Comparison of ENCODE assay signal across 9 mouse cellular contexts in the genomic region with DNA sequence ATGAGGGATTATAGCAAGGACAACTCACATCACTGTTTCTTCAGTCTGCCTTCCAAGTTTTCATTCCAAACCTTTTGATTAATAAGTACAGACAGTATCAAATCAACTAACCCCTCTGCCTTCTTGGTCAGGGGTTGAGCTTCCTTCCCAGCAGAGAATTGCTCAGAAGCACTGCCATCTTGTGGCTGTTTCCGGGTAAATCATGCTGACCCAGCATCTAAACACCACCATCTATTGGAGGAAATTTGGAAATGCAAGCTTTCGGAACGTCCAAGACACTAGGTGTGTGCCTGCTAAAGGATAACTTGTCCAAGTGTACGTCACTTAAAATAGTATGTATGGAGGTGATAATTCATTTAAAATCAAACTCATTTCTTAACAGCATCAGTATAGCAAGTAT.
DNase-seq lines count a peak whose midpoint lies in the region; ATAC-seq lines count a peak whose summit lies in the region.
"Had no signal": no experiment of that assay in that cellular context is flagged by ENCODE, and none has a peak within 500 bp of the region (broad histone marks: within the 10 kb centered on the region; RNA-seq: fewer than 3 reads in every experiment).

No protein-coding gene starts in this region.

- peak; percentile 74 for ATAC-seq in hindbrain, embryonic 12.5 days (ENCODE audit: low FRiP score)

- WGBS in embryonic facial prominence, embryonic 10.5 days, result 21% methylated on average over 4 of the region's 4 CpGs
- WGBS in hindbrain, embryonic 12.5 days, result 24% methylated on average over 4 of the region's 4 CpGs

- H3K4me3 ChIP-seq in embryonic facial prominence, embryonic 10.5 days, result no peak overlapping the region
- H3K4me3 ChIP-seq in hindbrain, embryonic 12.5 days, result no peak overlapping the region

- intact Hi-C loops in heart, postnatal 25 days (cut with DNase I), result loop anchor here (2.0 to 5.0 kb wide), 2 partner anchors 612 to 764 kb away; no protein-coding TSS in a partner anchor

- H3K27ac ChIP-seq in embryonic facial prominence, embryonic 10.5 days (replicated peaks), result no peak overlapping the region
- no peak overlapping the region for H3K27ac ChIP-seq in hindbrain, embryonic 12.5 days
- H3K27ac ChIP-seq: macrophage had no signal

- no peak overlapping the region for H3K9ac ChIP-seq in hindbrain, embryonic 12.5 days

- no peaks in the 10 kb centered on the region for H3K36me3 ChIP-seq in embryonic facial prominence, embryonic 10.5 days (replicated peaks)
- H3K36me3 ChIP-seq in hindbrain, embryonic 12.5 days, result no peaks in the 10 kb centered on the region

- peak; percentile 40 to 63 for DNase-seq in heart, adult 18-20 months
- no peak for DNase-seq in heart, postnatal 25 days (ENCODE audit: low spot score)
- DNase-seq in adrenal gland, postnatal 25 days, result peak; percentile 53
- peak; percentile 71 for DNase-seq in embryonic facial prominence, embryonic 10.5 days (ENCODE audit: low spot score)
- DNase-seq in layer of hippocampus, postnatal 10 days (ENCODE audit: low spot score in 2 of 2), result peak; percentile 73 to 79
- DNase-seq in mesoderm, embryonic 11.5 days (ENCODE audit: low read depth, low spot score), result peak; percentile 81
- DNase-seq in right cerebral cortex, postnatal 36 days (ENCODE audit: low spot score in 2 of 2), result peak; percentile 6 to 9

- no peak overlapping the region for H3K4me2 ChIP-seq in hindbrain, embryonic 12.5 days (replicated peaks)

- no peaks in the 10 kb centered on the region for H3K4me1 ChIP-seq in embryonic facial prominence, embryonic 10.5 days
- no peaks in the 10 kb centered on the region for H3K4me1 ChIP-seq in hindbrain, embryonic 12.5 days

- H3K9me3 ChIP-seq in embryonic facial prominence, embryonic 10.5 days, result no peaks in the 10 kb centered on the region
- no peaks in the 10 kb centered on the region for H3K9me3 ChIP-seq in hindbrain, embryonic 12.5 days (replicated peaks)

- no peaks in the 10 kb centered on the region for H3K27me3 ChIP-seq in embryonic facial prominence, embryonic 10.5 days (replicated peaks; ENCODE audit: low read depth, poor library complexity, severe bottlenecking)
- H3K27me3 ChIP-seq in hindbrain, embryonic 12.5 days, result no peaks in the 10 kb centered on the region; the same call in 1 of the 2 replicates
